Mouse (Mus musculus) liver, embryonic 11.5 days (tissue): ENCODE measurements around the gene Lurap1. TPM values are rescaled to one million over a fixed set of nuclear protein-coding genes. Genes with fewer than 3 reads are reported as not detected.
A peak's percentile ranks its signal among the peaks of the same experiment; 100 is the strongest.

Source experiments
- ATAC-seq: fragments of 200-750 bp; cut with Nextera tagmentation; replicated peaks from 2 replicates; pipeline ENCODE4 v1.8.0; 2017; ENCODE audit warnings: moderate number of reproducible peaks, mild to moderate bottlenecking, moderate TSS enrichment, moderate library complexity; ENCODE audit not compliant: low FRiP score
- DNase-seq: peaks from one replicate; pipeline ENCODE4 v3.0.0-alpha.2; 2017; ENCODE audit warnings: low spot score
- H3K27ac ChIP-seq: fragments of 300-500 bp; sonication (generic); 2 replicates; pipeline ENCODE4 v1.5.1; 2014; ENCODE audit warnings: mild to moderate bottlenecking, low read depth, low read length, control low read depth
- H3K27me3 ChIP-seq: fragments of 300-500 bp; sonication (generic); replicated peaks from 2 replicates; pipeline ENCODE4 v1.6.1; 2014; ENCODE audit warnings: low read length, mixed read lengths; ENCODE audit not compliant: control insufficient read depth, insufficient read depth
- H3K36me3 ChIP-seq: fragments of 300-500 bp; sonication (generic); 2 replicates; pipeline ENCODE4 v1.6.1; 2014; ENCODE audit warnings: mild to moderate bottlenecking, low read length, moderate library complexity, mixed read lengths; ENCODE audit not compliant: control insufficient read depth, insufficient read depth
- H3K4me1 ChIP-seq: fragments of 300-500 bp; sonication (generic); replicated peaks from 2 replicates; pipeline ENCODE4 v1.6.1; 2014; ENCODE audit warnings: low read length, mixed read lengths; ENCODE audit not compliant: control insufficient read depth, insufficient read depth
- H3K4me2 ChIP-seq: fragments of 300-500 bp; sonication (generic); 2 replicates; pipeline ENCODE4 v1.6.1; 2014; ENCODE audit warnings: mild to moderate bottlenecking, control low read depth, moderate library complexity
- H3K4me3 ChIP-seq: fragments of 300-500 bp; sonication (generic); 2 replicates; pipeline ENCODE4 v1.5.1; 2014; ENCODE audit warnings: low read depth, low read length, control low read depth
- H3K9ac ChIP-seq: fragments of 300-500 bp; sonication (generic); 2 replicates; pipeline ENCODE4 v1.6.1; 2014; ENCODE audit warnings: low read depth, low read length, control low read depth
- H3K9me3 ChIP-seq: fragments of 300-500 bp; sonication (generic); 2 replicates; pipeline ENCODE4 v1.6.1; 2016; ENCODE audit warnings: low read length, inconsistent platforms, mixed read lengths; ENCODE audit not compliant: control insufficient read depth
- WGBS: fragments of 180-500 bp; shearing (Covaris S2); extraction: QIAGEN DNeasy Blood & Tissue Kit; methylation state at CpG from one replicate; pipeline ENCODE4 v1.1.7; 2014; 5-methylcytosine and 5-hydroxymethylcytosine counted together
- polyA plus RNA-seq: library from polyadenylated mRNA; unstranded; fragments of >200 nt; fragmentation: Nextera tagmentation; extraction: Ambion mirVana; gene quantifications from 2 replicates; pipeline ENCODE4 v1.2.1, GENCODE M21; 2014

Lurap1 gene
- polyA plus RNA-seq, 1 experiment from 2014 or later = 1.1 TPM

GRCm38 (mm10) chr4:116176543-116176988 lies 25.4 kb upstream of the Lurap1 start:
- no peaks in the 10 kb centered on the region for H3K36me3 ChIP-seq
- peak; percentile 24 for ATAC-seq
- no peaks in the 10 kb centered on the region for H3K9me3 ChIP-seq
- peak overlapping the region; percentile 49 for H3K4me2 ChIP-seq
- WGBS = 13% methylated on average over 10 of the region's 10 CpGs
- peaks cover 27% of the 10 kb centered on the region for H3K4me1 ChIP-seq
- no peak for DNase-seq
- peak overlapping the region; percentile 45; the same call in 1 of the 2 replicates for H3K27ac ChIP-seq
- H3K27me3 ChIP-seq = peaks cover 2% of the 10 kb centered on the region; the same call in 1 of the 2 replicates
- no peak overlapping the region for H3K9ac ChIP-seq
- 0 out of 2 replicates have a peak overlapping the region, but pooled peaks have one; percentile 14 for H3K4me3 ChIP-seq

GRCm38 (mm10) chr4:116175711-116176542 lies 24.8 kb upstream of the Lurap1 start:
- 33% methylated on average over 7 of the region's 7 CpGs for WGBS

GRCm38 (mm10) chr4:116175136-116175535 lies 24.0 kb upstream of the Lurap1 start:
- peaks cover 27% of the 10 kb centered on the region for H3K4me1 ChIP-seq

More at GRCm38 (mm10) chr4:116175711-116176542, 24.8 kb upstream of the Lurap1 start:
- Histone ChIP-seq H3K9me3 (no peaks in the 10 kb centered on the region), H3K4me2 (peak overlapping the region; percentile 49), H3K4me3 (no peak overlapping the region), H3K27ac (peak overlapping the region; percentile 45; the same call in 1 of the 2 replicates), H3K27me3 (peaks cover 2% of the 10 kb centered on the region; the same call in 1 of the 2 replicates), H3K4me1 (peaks cover 27% of the 10 kb centered on the region), H3K36me3 (no peaks in the 10 kb centered on the region), H3K9ac (peak overlapping the region; percentile 30; the same call in 1 of the 2 replicates)
- ATAC-seq (peak; percentile 89), DNase-seq (no peak)

GRCm38 (mm10) chr4:116174466-116175116 lies 23.5 kb upstream of the Lurap1 start:
- peaks cover 2% of the 10 kb centered on the region; the same call in 1 of the 2 replicates for H3K27me3 ChIP-seq
- ATAC-seq (no peak), DNase-seq (no peak)
- no peaks in the 10 kb centered on the region for H3K36me3 ChIP-seq
- H3K4me2 ChIP-seq = no peak overlapping the region
- no peak overlapping the region for H3K9ac ChIP-seq
- peaks cover 27% of the 10 kb centered on the region for H3K4me1 ChIP-seq
- H3K9me3 ChIP-seq = no peaks in the 10 kb centered on the region
- H3K27ac ChIP-seq = no peak overlapping the region
- WGBS = 40% methylated on average over 6 of the region's 6 CpGs
- no peak overlapping the region for H3K4me3 ChIP-seq

More at GRCm38 (mm10) chr4:116175136-116175535, 24.0 kb upstream of the Lurap1 start:
- no peak for ATAC-seq
- H3K27me3 ChIP-seq = peaks cover 2% of the 10 kb centered on the region; the same call in 1 of the 2 replicates
- 0 out of 2 replicates have a peak overlapping the region, but pooled peaks have one; percentile 14 for H3K9ac ChIP-seq
- no peak overlapping the region for H3K4me3 ChIP-seq
- no peaks in the 10 kb centered on the region for H3K36me3 ChIP-seq
- no peak overlapping the region for H3K27ac ChIP-seq
- no peak for DNase-seq
- no peaks in the 10 kb centered on the region for H3K9me3 ChIP-seq
- H3K4me2 ChIP-seq = no peak overlapping the region; the same call in 1 of the 2 replicates

- Histone ChIP-seq H3K9me3 (no peaks in the 10 kb centered on the region), H3K36me3 (no peaks in the 10 kb centered on the region), H3K27me3 (no peaks in the 10 kb centered on the region), H3K27ac (no peak overlapping the region), H3K4me2 (no peak overlapping the region), H3K9ac (no peak overlapping the region), H3K4me3 (no peak overlapping the region), H3K4me1 (peaks cover 27% of the 10 kb centered on the region)
- WGBS = 84% methylated on average over 4 of the region's 4 CpGs
- DNase-seq = no peak
- no peak for ATAC-seq
Measured at GRCm38 (mm10) chr4:116173752-116174151, 22.6 kb upstream of the Lurap1 start.

GRCm38 (mm10) chr4:116173072-116173471 lies 21.9 kb upstream of the Lurap1 start, which contains the start of the genes 1700042G07Rik and Gm49337:
TSS of gene 1700042G07Rik (plus strand) at chr4:116173372.
TSS of gene Gm49337 (plus strand) at chr4:116173384.
- DNase-seq = no peak
- Histone ChIP-seq H3K4me1 (peaks cover 27% of the 10 kb centered on the region), H3K4me3 (no peak within 1 kb of the TSS), H3K9me3 (no peaks in the 10 kb centered on the region), H3K9ac (no peak within 1 kb of the TSS), H3K4me2 (no peak within 1 kb of the TSS), H3K27ac (no peak within 1 kb of the TSS), H3K27me3 (no peaks in the 10 kb centered on the region), H3K36me3 (no peaks in the 10 kb centered on the region)
- no peak for ATAC-seq
- 83% methylated on average over 6 of the region's 6 CpGs for WGBS

- H3K9me3 ChIP-seq = no peaks in the 10 kb centered on the region
- no peak overlapping the region for H3K4me2 ChIP-seq
- no peak for ATAC-seq
- H3K9ac ChIP-seq = no peak overlapping the region
- WGBS = 66% methylated on average over 3 of the region's 3 CpGs
- no peak overlapping the region for H3K27ac ChIP-seq
- no peaks in the 10 kb centered on the region for H3K36me3 ChIP-seq
- peaks cover 2% of the 10 kb centered on the region for H3K4me1 ChIP-seq
- H3K4me3 ChIP-seq = no peak overlapping the region
- no peaks in the 10 kb centered on the region for H3K27me3 ChIP-seq
- no peak for DNase-seq
Measured at GRCm38 (mm10) chr4:116169353-116169672, 18.2 kb upstream of the Lurap1 start.

GRCm38 (mm10) chr4:116168617-116169352 lies 17.6 kb upstream of the Lurap1 start:
- no peaks in the 10 kb centered on the region for H3K27me3 ChIP-seq
- no peak overlapping the region for H3K4me2 ChIP-seq
- no peak overlapping the region for H3K9ac ChIP-seq
- ATAC-seq (no peak; the same call in 1 of the 2 replicates), DNase-seq (no peak)
- no peaks in the 10 kb centered on the region for H3K36me3 ChIP-seq
- H3K4me3 ChIP-seq = no peak overlapping the region
- 73% methylated on average over 7 of the region's 8 CpGs for WGBS
- H3K9me3 ChIP-seq = no peaks in the 10 kb centered on the region
- no peak overlapping the region for H3K27ac ChIP-seq
- no peaks in the 10 kb centered on the region; the same call in 1 of the 2 replicates for H3K4me1 ChIP-seq
